ENCODE assay signal across 22 mouse cellular contexts in genomic region chr3:83429376-83429775, GRCm38 (mm10).
DNase-seq lines count a peak whose midpoint lies in the region; ATAC-seq lines count a peak whose summit lies in the region.
"Had no signal": no experiment of that assay in that cellular context is flagged by ENCODE, and none has a peak within 500 bp of the region (broad histone marks: within the 10 kb centered on the region; RNA-seq: fewer than 3 reads in every experiment).

No protein-coding gene starts in this region.

- WGBS in forebrain, embryonic 14.5 days: 74% methylated on average over 3 of the region's 3 CpGs
- 92% methylated on average over 3 of the region's 3 CpGs for WGBS in forebrain, embryonic 10.5 days

- no peaks in the 10 kb centered on the region for H3K9me3 ChIP-seq in forebrain, embryonic 14.5 days (replicated peaks; ENCODE audit: control insufficient read depth, low read length)
- no peaks in the 10 kb centered on the region for H3K9me3 ChIP-seq in forebrain, embryonic 10.5 days
- H3K9me3 ChIP-seq: G1E; hindbrain, embryonic 12.5 days; hindbrain, embryonic 15.5 days had no signal

- peak; percentile 69 for DNase-seq in forebrain, embryonic 14.5 days (ENCODE audit: low spot score)
- no peak for DNase-seq in forebrain, embryonic 10.5 days (ENCODE audit: extremely low spot score, low spot score)
- DNase-seq in brain, adult 2 months (ENCODE audit: low read depth, low spot score): peak; percentile 6
- peak; percentile 20 for DNase-seq in brain, embryonic 18.5 days (ENCODE audit: low read depth, low spot score)
- DNase-seq in spleen, adult 12 weeks (ENCODE audit: low spot score): no peak
- no peak for DNase-seq in layer of hippocampus, adult 9-10 months (ENCODE audit: low spot score)
- DNase-seq: adrenal gland, postnatal 10 days; adrenal gland, postnatal 36 days; B cell, adult 2 months; cerebellum, adult 2 months; cerebellum, postnatal 10 days; cerebellum, postnatal 36 days; gastrocnemius, adult 2 months; gastrocnemius, postnatal 14 days; kidney, adult 2 months had no signal

- H3K27ac ChIP-seq in forebrain, embryonic 14.5 days (ENCODE audit: low read depth, low read length): no peak overlapping the region
- H3K27ac ChIP-seq in forebrain, embryonic 10.5 days: no peak overlapping the region
- H3K27ac ChIP-seq: gastrocnemius, adult 2 months; hindbrain, embryonic 12.5 days; hindbrain, embryonic 15.5 days had no signal

- H3K9ac ChIP-seq in forebrain, embryonic 14.5 days (ENCODE audit: low read length): no peak overlapping the region
- H3K9ac ChIP-seq: hindbrain, embryonic 12.5 days; hindbrain, embryonic 15.5 days had no signal

- H3K4me2 ChIP-seq in forebrain, embryonic 14.5 days (ENCODE audit: low read length): no peak overlapping the region
- H3K4me2 ChIP-seq: heart, embryonic 11.5 days; hindbrain, embryonic 12.5 days; hindbrain, embryonic 15.5 days had no signal

- no peaks in the 10 kb centered on the region for H3K36me3 ChIP-seq in forebrain, embryonic 14.5 days (ENCODE audit: control insufficient read depth, insufficient read depth, low read length)
- H3K36me3 ChIP-seq in forebrain, embryonic 10.5 days (replicated peaks): no peaks in the 10 kb centered on the region
- H3K36me3 ChIP-seq: G1E; hindbrain, embryonic 12.5 days; hindbrain, embryonic 15.5 days had no signal

- ATAC-seq in forebrain, embryonic 14.5 days: peak; percentile 90
- ATAC-seq: intestine, postnatal 0 days; Patski had no signal

- no peak overlapping the region for H3K4me3 ChIP-seq in forebrain, embryonic 14.5 days (ENCODE audit: low read depth, low read length)
- no peak overlapping the region for H3K4me3 ChIP-seq in forebrain, embryonic 10.5 days
- H3K4me3 ChIP-seq: gastrocnemius, adult 2 months; hindbrain, embryonic 12.5 days; hindbrain, embryonic 15.5 days had no signal

- no peaks in the 10 kb centered on the region for H3K4me1 ChIP-seq in forebrain, embryonic 14.5 days (ENCODE audit: control insufficient read depth, insufficient read depth, low read length)
- peaks cover 6% of the 10 kb centered on the region for H3K4me1 ChIP-seq in forebrain, embryonic 10.5 days
- H3K4me1 ChIP-seq: hindbrain, embryonic 12.5 days; hindbrain, embryonic 15.5 days had no signal

- no peaks in the 10 kb centered on the region for H3K27me3 ChIP-seq in forebrain, embryonic 14.5 days (replicated peaks; ENCODE audit: control insufficient read depth, insufficient read depth, low read length)
- no peaks in the 10 kb centered on the region for H3K27me3 ChIP-seq in forebrain, embryonic 10.5 days (ENCODE audit: poor library complexity, severe bottlenecking)
- H3K27me3 ChIP-seq: CH12.LX; hindbrain, embryonic 12.5 days; hindbrain, embryonic 15.5 days; Patski had no signal

Comparison
In these comparisons a context has a peak if more than half of its experiments do, and no peak if none do; other contexts are left out.
1. DNase-seq: peak in forebrain, embryonic 14.5 days (single experiment), brain, adult 2 months (single experiment) and brain, embryonic 18.5 days (single experiment); none in forebrain, embryonic 10.5 days (single experiment), spleen, adult 12 weeks (single experiment) and layer of hippocampus, adult 9-10 months (single experiment).